Mouse (Mus musculus): ENCODE measurements around the gene Fbxw27. TPM values are rescaled to one million over a fixed set of nuclear protein-coding genes. Genes with fewer than 3 reads are reported as not detected.
"Not testable (repeated sequence)": the region's sequence is repeated elsewhere in the genome, so short reads cannot be mapped to it uniquely, and the experiment has no call there.

Fbxw27 gene
- polyA plus RNA-seq, 1 experiment from 2014 or later = not detected

- 47% methylated on average over 3 of the region's 3 CpGs for WGBS
- Histone ChIP-seq H3K4me3 (ENCODE audit: low read depth, low read length) (no peak overlapping the region), H3K27ac (replicated peaks; ENCODE audit: low read depth, low read length) (no peak overlapping the region), H3K9me3 (replicated peaks; ENCODE audit: control insufficient read depth, low read length) (no peaks in the 10 kb centered on the region), H3K4me2 (ENCODE audit: low read depth, low read length) (no peak overlapping the region), H3K9ac (replicated peaks; ENCODE audit: low read length) (no peak overlapping the region), H3K4me1 (ENCODE audit: control insufficient read depth, insufficient read depth, low read length) (no peaks in the 10 kb centered on the region), H3K36me3 (replicated peaks; ENCODE audit: control insufficient read depth, insufficient read depth, low read depth, low read length) (no peaks in the 10 kb centered on the region), H3K27me3 (ENCODE audit: control insufficient read depth, insufficient read depth, low read length) (no peaks in the 10 kb centered on the region)
- no peak for DNase-seq (ENCODE audit: low spot score)
- ATAC-seq (replicated peaks; ENCODE audit: insufficient number of reproducible peaks, low FRiP score, low TSS enrichment, low read depth) = no peak
Observed at GRCm38 (mm10) chr9:109807898-109808297, 17.4 kb upstream of the Fbxw27 start.

DNA sequence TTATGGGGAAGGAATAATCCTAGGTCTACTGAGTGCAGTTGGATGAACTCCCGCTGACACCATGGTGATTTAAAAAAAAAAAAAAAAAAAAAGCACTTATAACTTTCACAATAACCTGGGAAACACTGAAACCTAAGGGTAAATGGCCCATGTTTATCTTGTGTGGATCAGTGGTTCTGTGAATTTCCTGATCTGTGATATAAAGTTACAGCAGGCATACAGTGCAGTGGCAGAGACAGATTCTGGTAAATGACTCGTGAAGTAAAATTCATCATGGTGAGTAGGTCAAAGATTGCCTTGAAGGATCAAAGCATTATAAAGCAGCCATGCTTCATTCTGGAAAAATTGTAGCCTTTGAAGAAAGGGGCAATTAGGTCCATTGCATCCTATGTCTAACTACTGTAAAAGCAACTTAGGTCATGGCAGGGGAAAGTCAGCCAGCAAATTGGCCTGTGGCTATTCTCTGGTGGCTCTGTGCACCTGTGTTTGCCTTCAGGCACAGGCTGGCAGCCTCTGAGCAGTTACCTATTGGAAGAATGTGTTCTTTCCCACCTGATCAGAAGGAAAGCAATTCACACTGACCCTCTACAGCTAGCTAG, 16.3 kb upstream of the Fbxw27 start:
- Histone ChIP-seq H3K27ac (replicated peaks; ENCODE audit: low read depth, low read length) (no peak overlapping the region), H3K4me2 (ENCODE audit: low read depth, low read length) (no peak overlapping the region), H3K27me3 (ENCODE audit: control insufficient read depth, insufficient read depth, low read length) (no peaks in the 10 kb centered on the region), H3K9me3 (replicated peaks; ENCODE audit: control insufficient read depth, low read length) (no peaks in the 10 kb centered on the region), H3K4me3 (ENCODE audit: low read depth, low read length) (no peak overlapping the region), H3K9ac (replicated peaks; ENCODE audit: low read length) (no peak overlapping the region), H3K36me3 (replicated peaks; ENCODE audit: control insufficient read depth, insufficient read depth, low read depth, low read length) (no peaks in the 10 kb centered on the region), H3K4me1 (ENCODE audit: control insufficient read depth, insufficient read depth, low read length) (no peaks in the 10 kb centered on the region)
- DNase-seq (ENCODE audit: low spot score) (no peak), ATAC-seq (replicated peaks; ENCODE audit: insufficient number of reproducible peaks, low FRiP score, low TSS enrichment, low read depth) (no peak)
- 81% methylated on average over 2 of the region's 2 CpGs for WGBS

DNA sequence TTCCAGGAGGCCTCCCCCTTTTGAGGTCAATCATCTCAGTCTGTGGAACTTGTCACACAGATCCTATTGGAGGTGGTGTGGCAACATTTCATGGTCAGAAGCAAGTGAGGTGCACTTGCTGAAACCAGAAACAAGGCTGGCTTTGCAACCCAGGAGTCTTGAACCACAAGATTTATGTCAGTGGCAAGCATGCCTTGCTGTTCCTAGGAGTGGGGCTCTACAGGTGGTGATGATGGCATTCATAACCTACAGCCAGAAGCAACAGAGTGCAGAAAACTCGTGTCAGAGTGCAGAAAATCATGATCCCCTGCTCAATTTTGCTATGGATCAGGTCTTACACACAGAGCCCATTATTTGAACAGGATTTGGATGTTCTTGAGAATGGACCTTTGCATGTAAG, 15.8 kb upstream of the Fbxw27 start:
- ATAC-seq (replicated peaks; ENCODE audit: insufficient number of reproducible peaks, low FRiP score, low TSS enrichment, low read depth) = no peak
- no peaks in the 10 kb centered on the region for H3K9me3 ChIP-seq (replicated peaks; ENCODE audit: control insufficient read depth, low read length)
- no peak overlapping the region for H3K4me2 ChIP-seq (ENCODE audit: low read depth, low read length)
- H3K4me1 ChIP-seq (ENCODE audit: control insufficient read depth, insufficient read depth, low read length) = no peaks in the 10 kb centered on the region
- no peak for DNase-seq (ENCODE audit: low spot score)
- H3K9ac ChIP-seq (replicated peaks; ENCODE audit: low read length) = no peak overlapping the region
- 35% methylated on average over 1 of the region's 1 CpGs for WGBS
- H3K27me3 ChIP-seq (ENCODE audit: control insufficient read depth, insufficient read depth, low read length) = no peaks in the 10 kb centered on the region
- no peak overlapping the region for H3K4me3 ChIP-seq (ENCODE audit: low read depth, low read length)
- H3K36me3 ChIP-seq (replicated peaks; ENCODE audit: control insufficient read depth, insufficient read depth, low read depth, low read length) = no peaks in the 10 kb centered on the region
- no peak overlapping the region for H3K27ac ChIP-seq (replicated peaks; ENCODE audit: low read depth, low read length)

GRCm38 (mm10) chr9:109805596-109805995, 15.1 kb upstream of the Fbxw27 start:
- H3K9ac ChIP-seq (replicated peaks; ENCODE audit: low read length); H3K27ac ChIP-seq (replicated peaks; ENCODE audit: low read depth, low read length); H3K4me2 ChIP-seq (ENCODE audit: low read depth, low read length); H3K9me3 ChIP-seq (replicated peaks; ENCODE audit: control insufficient read depth, low read length); H3K4me1 ChIP-seq (ENCODE audit: control insufficient read depth, insufficient read depth, low read length); H3K36me3 ChIP-seq (replicated peaks; ENCODE audit: control insufficient read depth, insufficient read depth, low read depth, low read length); H3K4me3 ChIP-seq (ENCODE audit: low read depth, low read length); H3K27me3 ChIP-seq (ENCODE audit: control insufficient read depth, insufficient read depth, low read length); DNase-seq (ENCODE audit: low spot score); ATAC-seq (replicated peaks; ENCODE audit: insufficient number of reproducible peaks, low FRiP score, low TSS enrichment, low read depth): not testable (repeated sequence)
- 92% methylated on average over 2 of the region's 2 CpGs for WGBS

- Histone ChIP-seq H3K4me3 (ENCODE audit: low read depth, low read length) (no peak overlapping the region), H3K9me3 (replicated peaks; ENCODE audit: control insufficient read depth, low read length) (no peaks in the 10 kb centered on the region), H3K36me3 (replicated peaks; ENCODE audit: control insufficient read depth, insufficient read depth, low read depth, low read length) (no peaks in the 10 kb centered on the region), H3K27ac (replicated peaks; ENCODE audit: low read depth, low read length) (no peak overlapping the region), H3K4me2 (ENCODE audit: low read depth, low read length) (no peak overlapping the region), H3K4me1 (ENCODE audit: control insufficient read depth, insufficient read depth, low read length) (no peaks in the 10 kb centered on the region), H3K27me3 (ENCODE audit: control insufficient read depth, insufficient read depth, low read length) (no peaks in the 10 kb centered on the region), H3K9ac (replicated peaks; ENCODE audit: low read length) (no peak overlapping the region)
- ATAC-seq (replicated peaks; ENCODE audit: insufficient number of reproducible peaks, low FRiP score, low TSS enrichment, low read depth) = no peak
- peak; percentile 20 for DNase-seq (ENCODE audit: low spot score)
- WGBS = 94% methylated on average over 1 of the region's 1 CpGs
Observed at GRCm38 (mm10) chr9:109798051-109798450, 7.6 kb upstream of the Fbxw27 start.

DNA sequence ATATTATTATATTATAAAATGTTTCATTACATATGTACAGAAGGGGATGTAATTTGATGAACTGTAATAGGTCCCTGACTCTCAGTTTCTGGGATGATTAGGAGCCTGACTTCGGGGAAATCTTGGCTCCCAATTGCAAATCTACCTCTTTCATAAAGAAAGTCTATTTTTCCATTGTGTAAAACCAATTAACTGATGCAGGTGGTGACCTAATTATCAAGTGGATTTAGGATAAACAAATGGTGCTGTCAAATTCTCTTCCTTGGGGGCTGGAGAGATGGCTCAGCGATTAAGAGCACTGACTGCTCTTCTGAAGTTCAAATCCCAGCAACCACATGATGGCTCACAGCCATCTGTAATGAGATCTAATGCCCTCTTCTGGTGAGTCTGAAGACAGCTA, 5.3 kb upstream of the Fbxw27 start:
- Histone ChIP-seq H3K4me2 (ENCODE audit: low read depth, low read length) (no peak overlapping the region), H3K4me1 (ENCODE audit: control insufficient read depth, insufficient read depth, low read length) (no peaks in the 10 kb centered on the region), H3K36me3 (replicated peaks; ENCODE audit: control insufficient read depth, insufficient read depth, low read depth, low read length) (no peaks in the 10 kb centered on the region), H3K9ac (replicated peaks; ENCODE audit: low read length) (no peak overlapping the region), H3K9me3 (replicated peaks; ENCODE audit: control insufficient read depth, low read length) (no peaks in the 10 kb centered on the region), H3K4me3 (ENCODE audit: low read depth, low read length) (no peak overlapping the region), H3K27ac (replicated peaks; ENCODE audit: low read depth, low read length) (no peak overlapping the region), H3K27me3 (ENCODE audit: control insufficient read depth, insufficient read depth, low read length) (no peaks in the 10 kb centered on the region)
- DNase-seq (ENCODE audit: low spot score) = no peak
- ATAC-seq (replicated peaks; ENCODE audit: insufficient number of reproducible peaks, low FRiP score, low TSS enrichment, low read depth) = no peak
- WGBS = 77% methylated on average over 2 of the region's 2 CpGs

DNA sequence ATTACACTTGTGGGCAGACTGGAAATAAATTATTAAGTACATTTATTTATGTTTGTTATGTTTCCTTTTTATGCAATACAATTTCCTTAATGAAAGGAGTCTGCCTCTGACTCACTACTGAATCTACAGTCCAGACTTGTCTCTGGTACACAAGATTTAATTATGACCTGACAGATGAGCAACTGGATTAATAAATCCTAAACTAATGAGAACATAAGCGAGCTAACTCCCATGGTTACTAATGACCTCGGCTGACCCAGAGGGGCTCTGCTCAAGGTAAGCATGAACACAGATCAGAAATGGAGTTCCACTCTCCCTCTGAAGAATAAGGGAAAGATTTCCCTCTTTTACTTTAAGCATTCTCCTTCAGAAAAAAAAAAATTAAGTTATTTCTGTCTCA, 4.8 kb upstream of the Fbxw27 start:
- Histone ChIP-seq H3K4me2 (ENCODE audit: low read depth, low read length) (no peak overlapping the region), H3K9me3 (replicated peaks; ENCODE audit: control insufficient read depth, low read length) (no peaks in the 10 kb centered on the region), H3K4me1 (ENCODE audit: control insufficient read depth, insufficient read depth, low read length) (no peaks in the 10 kb centered on the region), H3K36me3 (replicated peaks; ENCODE audit: control insufficient read depth, insufficient read depth, low read depth, low read length) (no peaks in the 10 kb centered on the region), H3K4me3 (ENCODE audit: low read depth, low read length) (no peak overlapping the region), H3K27ac (replicated peaks; ENCODE audit: low read depth, low read length) (no peak overlapping the region), H3K27me3 (ENCODE audit: control insufficient read depth, insufficient read depth, low read length) (no peaks in the 10 kb centered on the region), H3K9ac (replicated peaks; ENCODE audit: low read length) (no peak overlapping the region)
- DNase-seq (ENCODE audit: low spot score) (no peak), ATAC-seq (replicated peaks; ENCODE audit: insufficient number of reproducible peaks, low FRiP score, low TSS enrichment, low read depth) (no peak)
- WGBS = 74% methylated on average over 2 of the region's 2 CpGs

DNA sequence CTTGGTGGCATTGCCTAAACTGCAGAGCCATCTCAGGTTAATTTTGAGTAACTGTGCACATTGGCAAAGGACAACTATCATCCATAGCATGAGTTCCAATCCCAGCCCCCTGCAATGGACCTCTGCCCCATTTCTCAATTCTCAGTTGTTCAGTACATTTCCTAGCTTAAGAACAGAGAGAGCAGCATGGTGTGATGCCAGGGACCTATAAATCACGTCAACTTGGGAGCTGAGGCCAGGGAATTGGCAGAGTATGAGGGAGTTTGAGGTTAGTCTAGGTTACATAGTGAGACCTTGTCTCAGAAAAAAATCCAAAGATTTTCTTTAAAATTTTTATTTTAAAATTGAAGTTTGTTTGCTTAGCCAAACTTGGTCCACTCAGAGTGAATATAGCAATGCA, 23.6 kb downstream of the Fbxw27 start:
- ATAC-seq (replicated peaks; ENCODE audit: insufficient number of reproducible peaks, low FRiP score, low TSS enrichment, low read depth); H3K4me2 ChIP-seq (ENCODE audit: low read depth, low read length); H3K27ac ChIP-seq (replicated peaks; ENCODE audit: low read depth, low read length); H3K27me3 ChIP-seq (ENCODE audit: control insufficient read depth, insufficient read depth, low read length); H3K4me1 ChIP-seq (ENCODE audit: control insufficient read depth, insufficient read depth, low read length); DNase-seq (ENCODE audit: low spot score); H3K4me3 ChIP-seq (ENCODE audit: low read depth, low read length); H3K9me3 ChIP-seq (replicated peaks; ENCODE audit: control insufficient read depth, low read length); H3K36me3 ChIP-seq (replicated peaks; ENCODE audit: control insufficient read depth, insufficient read depth, low read depth, low read length); H3K9ac ChIP-seq (replicated peaks; ENCODE audit: low read length): not testable (repeated sequence)
- WGBS = 86% methylated on average over 1 of the region's 1 CpGs

All from embryonic facial prominence, embryonic 11.5 days (tissue).